Mouse (Mus musculus): ENCODE measurements around the gene Prox2. TPM values are rescaled to one million over a fixed set of nuclear protein-coding genes. Genes with fewer than 3 reads are reported as not detected.
A peak's percentile ranks its signal among the peaks of the same experiment; 100 is the strongest.
"Not testable (repeated sequence)": the region's sequence is repeated elsewhere in the genome, so short reads cannot be mapped to it uniquely, and the experiment has no call there.

The Prox2 gene
- total and polyA plus RNA-seq, 2 experiments from 2014 or later: 1.4 TPM

GRCm38 (mm10) chr12:85151002-85151774, 40.6 kb upstream of the Prox2 start, which contains the start of gene Rps6kl1:
Gene Rps6kl1, minus strand, starts transcription at chr12:85151264.
- 17% methylated on average over 28 of the region's 28 CpGs for WGBS
- no peak for TF ChIP-seq CTCF (IDR thresholded peaks at IDR 0.05; ENCODE audit: low read depth)
- peak within 1 kb of the TSS; percentile 79 for H3K4me2 ChIP-seq (ENCODE audit: low read depth)
- DNase-seq: peak; percentile 88
- peaks cover 7% of the 10 kb centered on the region; the same call in 1 of the 2 replicates for H3K4me1 ChIP-seq (ENCODE audit: insufficient read depth)
- peak within 1 kb of the TSS; percentile 59 for H3K27ac ChIP-seq (ENCODE audit: low read depth, low read length)
- ATAC-seq: peak; percentile 98
- peak within 1 kb of the TSS; percentile 64 for H3K4me3 ChIP-seq (ENCODE audit: low read depth, low read length)
- peak within 1 kb of the TSS; percentile 83 for H3K9ac ChIP-seq
- no peaks in the 10 kb centered on the region for H3K27me3 ChIP-seq (ENCODE audit: insufficient read depth, low read length)
- H3K9me3 ChIP-seq (ENCODE audit: low read length): no peaks in the 10 kb centered on the region
- peaks cover 12% of the 10 kb centered on the region for H3K36me3 ChIP-seq (ENCODE audit: insufficient read depth)

- Histone ChIP-seq H3K36me3 (ENCODE audit: insufficient read depth) (peaks cover 12% of the 10 kb centered on the region), H3K9ac (peak overlapping the region; percentile 83), H3K27ac (ENCODE audit: low read depth, low read length) (peak overlapping the region; percentile 59), H3K4me2 (ENCODE audit: low read depth) (peak overlapping the region; percentile 79), H3K27me3 (ENCODE audit: insufficient read depth, low read length) (no peaks in the 10 kb centered on the region), H3K4me1 (ENCODE audit: insufficient read depth) (peaks cover 7% of the 10 kb centered on the region; the same call in 1 of the 2 replicates), H3K9me3 (ENCODE audit: low read length) (no peaks in the 10 kb centered on the region), H3K4me3 (ENCODE audit: low read depth, low read length) (peak overlapping the region; percentile 64)
- 8% methylated on average over 20 of the region's 20 CpGs for WGBS
- no peak; the same call in 1 of the 2 replicates for ATAC-seq
- no peak for DNase-seq
- TF ChIP-seq CTCF (IDR thresholded peaks at IDR 0.05; ENCODE audit: low read depth): no peak
Measured at GRCm38 (mm10) chr12:85150321-85151001, 39.9 kb upstream of the Prox2 start.

- Histone ChIP-seq H3K27ac (ENCODE audit: low read depth, low read length) (no peak overlapping the region), H3K9ac (no peak overlapping the region), H3K9me3 (ENCODE audit: low read length) (no peaks in the 10 kb centered on the region), H3K4me2 (ENCODE audit: low read depth) (no peak overlapping the region), H3K4me3 (ENCODE audit: low read depth, low read length) (no peak overlapping the region), H3K36me3 (ENCODE audit: insufficient read depth) (peaks cover 23% of the 10 kb centered on the region), H3K27me3 (ENCODE audit: insufficient read depth, low read length) (no peaks in the 10 kb centered on the region), H3K4me1 (ENCODE audit: insufficient read depth) (peaks cover 7% of the 10 kb centered on the region; the same call in 1 of the 2 replicates)
- WGBS: 84% methylated on average over 9 of the region's 9 CpGs
- ATAC-seq (no peak), DNase-seq (no peak)
- no peak for TF ChIP-seq CTCF (IDR thresholded peaks at IDR 0.05; ENCODE audit: low read depth)
Measured at GRCm38 (mm10) chr12:85146881-85147280, 36.3 kb upstream of the Prox2 start.

GRCm38 (mm10) chr12:85146355-85146754, 35.8 kb upstream of the Prox2 start:
- TF ChIP-seq CTCF (IDR thresholded peaks at IDR 0.05; ENCODE audit: low read depth): no peak
- Histone ChIP-seq H3K27me3 (ENCODE audit: insufficient read depth, low read length) (no peaks in the 10 kb centered on the region), H3K9ac (no peak overlapping the region), H3K9me3 (ENCODE audit: low read length) (no peaks in the 10 kb centered on the region), H3K4me3 (ENCODE audit: low read depth, low read length) (no peak overlapping the region), H3K4me2 (ENCODE audit: low read depth) (no peak overlapping the region), H3K27ac (ENCODE audit: low read depth, low read length) (no peak overlapping the region), H3K36me3 (ENCODE audit: insufficient read depth) (peaks cover 24% of the 10 kb centered on the region), H3K4me1 (ENCODE audit: insufficient read depth) (peaks cover 7% of the 10 kb centered on the region; the same call in 1 of the 2 replicates)
- 31% methylated on average over 10 of the region's 11 CpGs for WGBS
- DNase-seq: no peak
- no peak for ATAC-seq

- TF ChIP-seq CTCF (IDR thresholded peaks at IDR 0.05; ENCODE audit: low read depth): no peak
- DNase-seq: no peak
- Histone ChIP-seq H3K27ac (ENCODE audit: low read depth, low read length) (no peak overlapping the region), H3K9me3 (ENCODE audit: low read length) (no peaks in the 10 kb centered on the region), H3K4me1 (ENCODE audit: insufficient read depth) (peaks cover 6% of the 10 kb centered on the region; the same call in 1 of the 2 replicates), H3K9ac (no peak overlapping the region), H3K36me3 (ENCODE audit: insufficient read depth) (peaks cover 29% of the 10 kb centered on the region), H3K4me3 (ENCODE audit: low read depth, low read length) (no peak overlapping the region), H3K27me3 (ENCODE audit: insufficient read depth, low read length) (no peaks in the 10 kb centered on the region), H3K4me2 (ENCODE audit: low read depth) (no peak overlapping the region)
- WGBS: 51% methylated on average over 9 of the region's 9 CpGs
- ATAC-seq: 0 out of 2 replicates have a peak, but pooled peaks have one; percentile 21
Measured at GRCm38 (mm10) chr12:85145630-85146029, 35.1 kb upstream of the Prox2 start.

GRCm38 (mm10) chr12:85144821-85145220, 34.3 kb upstream of the Prox2 start:
- TF ChIP-seq CTCF (IDR thresholded peaks at IDR 0.05; ENCODE audit: low read depth): no peak
- Histone ChIP-seq H3K27me3 (ENCODE audit: insufficient read depth, low read length) (no peaks in the 10 kb centered on the region), H3K9ac (no peak overlapping the region), H3K9me3 (ENCODE audit: low read length) (no peaks in the 10 kb centered on the region), H3K36me3 (ENCODE audit: insufficient read depth) (peaks cover 37% of the 10 kb centered on the region), H3K4me3 (ENCODE audit: low read depth, low read length) (no peak overlapping the region), H3K4me1 (ENCODE audit: insufficient read depth) (no peaks in the 10 kb centered on the region), H3K4me2 (ENCODE audit: low read depth) (no peak overlapping the region), H3K27ac (ENCODE audit: low read depth, low read length) (no peak overlapping the region)
- ATAC-seq (no peak), DNase-seq (no peak)
- WGBS: 91% methylated on average over 4 of the region's 4 CpGs

GRCm38 (mm10) chr12:85144276-85144675, 33.7 kb upstream of the Prox2 start:
- TF ChIP-seq CTCF (IDR thresholded peaks at IDR 0.05; ENCODE audit: low read depth): peak; percentile 44
- H3K4me3 ChIP-seq (ENCODE audit: low read depth, low read length): not testable (repeated sequence)
- 60% methylated on average over 2 of the region's 2 CpGs for WGBS

More at GRCm38 (mm10) chr12:85144276-85144675, 33.7 kb upstream of the Prox2 start:
- H3K9ac ChIP-seq; H3K27ac ChIP-seq (ENCODE audit: low read depth, low read length); H3K4me1 ChIP-seq (ENCODE audit: insufficient read depth); ATAC-seq; H3K9me3 ChIP-seq (ENCODE audit: low read length); H3K27me3 ChIP-seq (ENCODE audit: insufficient read depth, low read length); H3K4me2 ChIP-seq (ENCODE audit: low read depth); DNase-seq: not testable (repeated sequence)
- peaks cover 42% of the 10 kb centered on the region for H3K36me3 ChIP-seq (ENCODE audit: insufficient read depth)

Measured in forebrain, postnatal 0 days (tissue).